Mouse (Mus musculus) heart, postnatal 36 days (tissue): ENCODE results near the gene Hist1h2ab. TPM values are rescaled to one million over a fixed set of nuclear protein-coding genes. Genes with fewer than 3 reads are reported as not detected.
"Not testable (repeated sequence)": the region's sequence is repeated elsewhere in the genome, so short reads cannot be mapped to it uniquely, and the experiment has no call there.

Experiments
- DNase-seq, 2 experiments: peaks; one replicate each; pipeline ENCODE4 v3.0.0; 2021 to 2022
- intact Hi-C: fragments of 180-260 bp; cut with DNase I; formaldehyde crosslinking; loops from one replicate; pipeline ENCODE4 v1.15.1; 2025
- total RNA-seq, 2 experiments: library from RNA; stranded (reverse); gene quantifications; 2 replicates each; pipeline ENCODE4 v1.2.3; 2021

Hist1h2ab gene
- 10 to 100 TPM; 11.9 to 16.8 TPM for total RNA-seq

- intact Hi-C loops, result not testable (repeated sequence)
- DNase-seq, result peak; percentile 47 to 64
Observed at GRCm38 (mm10) chr13:23750839-23751477, at the start of gene Hist1h2ab. Gene Hist1h2ab, plus strand, starts transcription at chr13:23751126.

DNA sequence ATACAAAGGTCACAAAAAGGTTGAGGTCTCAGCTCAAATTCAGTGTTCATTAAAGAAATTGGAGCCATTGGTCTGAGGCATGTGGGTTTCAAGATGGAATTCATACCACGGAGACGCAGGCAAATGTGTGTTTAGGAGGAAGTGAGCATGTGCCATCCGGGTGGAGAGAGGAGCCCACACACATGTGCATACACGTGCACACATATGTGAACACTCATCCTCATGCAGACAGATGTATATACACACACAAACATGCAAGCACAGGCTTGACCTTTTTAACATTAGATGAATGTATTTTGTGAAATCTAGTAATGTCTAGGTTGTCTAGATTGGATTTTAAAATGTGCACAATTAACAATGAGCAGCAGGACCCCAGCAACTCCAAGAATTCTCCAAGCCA lies 48.7 kb upstream of the Hist1h2ab start:
- intact Hi-C loops, result no loop called here
- no peak for DNase-seq

GRCm38 (mm10) chr13:23702801-23703200 lies 48.1 kb upstream of the Hist1h2ab start:
- DNase-seq, intact Hi-C loops: not testable (repeated sequence)

GRCm38 (mm10) chr13:23705751-23706356 lies 45.1 kb upstream of the Hist1h2ab start:
- DNase-seq, result no peak
- intact Hi-C loops, result no loop called here

DNA sequence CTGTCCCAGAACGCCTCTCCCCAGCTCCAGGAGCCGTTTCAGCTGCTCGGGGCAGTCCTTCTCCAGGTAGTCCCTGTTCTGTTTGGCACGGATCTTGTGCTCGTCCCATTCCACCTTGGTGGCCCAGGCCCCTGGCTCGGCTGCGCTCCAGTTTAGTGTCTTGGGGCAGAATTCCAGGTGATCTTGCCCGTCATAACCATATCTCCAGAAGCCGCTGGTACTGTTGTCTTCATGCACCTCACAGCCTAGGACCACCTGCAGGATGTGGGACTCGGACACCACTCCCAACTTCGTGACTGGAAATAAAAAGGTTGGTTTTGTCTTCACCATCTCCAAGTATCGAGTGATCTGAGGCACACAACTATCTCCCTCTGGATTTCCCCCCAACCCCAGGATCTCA lies 44.2 kb upstream of the Hist1h2ab start:
- no peak for DNase-seq
- intact Hi-C loops, result no loop called here

DNA sequence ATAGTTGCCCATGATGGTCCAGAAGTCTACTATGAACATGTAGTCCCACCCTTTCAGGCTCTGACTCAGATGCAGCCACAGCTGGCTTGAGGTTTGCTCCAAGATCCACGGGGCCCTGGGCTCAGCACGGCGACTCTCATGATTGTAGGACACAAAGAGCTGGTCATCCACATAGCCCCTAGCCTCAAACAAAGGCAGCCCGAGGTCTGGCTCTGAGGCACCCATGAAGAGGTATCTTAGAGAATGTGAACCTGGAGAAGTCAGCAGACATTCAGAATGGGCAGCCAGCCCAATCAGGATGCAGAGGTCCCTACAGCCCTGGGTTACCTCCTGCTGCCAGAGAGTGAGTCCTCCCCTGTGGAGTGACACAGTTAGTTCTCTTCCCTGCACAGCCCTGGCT lies 42.9 kb upstream of the Hist1h2ab start:
- intact Hi-C loops, result no loop called here
- DNase-seq, result no peak

DNA sequence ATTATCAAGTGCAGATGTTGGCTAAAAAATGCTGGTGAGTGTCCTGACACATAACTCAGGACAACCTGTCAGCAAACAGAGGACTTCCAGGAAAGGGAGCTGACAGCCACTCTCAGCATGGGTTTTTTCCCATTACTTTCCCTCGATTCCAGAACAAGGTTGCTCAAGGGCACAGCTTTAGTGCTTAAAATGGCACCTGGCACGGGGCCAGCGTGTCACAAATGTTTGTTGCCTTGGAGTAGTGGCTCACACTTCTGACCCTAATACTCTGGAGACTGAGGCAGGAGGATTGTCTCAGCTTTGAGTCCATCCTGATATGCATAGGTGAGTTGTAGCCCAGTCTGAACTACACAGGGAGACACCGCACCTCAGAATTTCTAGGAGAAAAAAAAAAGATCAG lies 42.3 kb upstream of the Hist1h2ab start:
- intact Hi-C loops, result no loop called here
- no peak for DNase-seq

DNA sequence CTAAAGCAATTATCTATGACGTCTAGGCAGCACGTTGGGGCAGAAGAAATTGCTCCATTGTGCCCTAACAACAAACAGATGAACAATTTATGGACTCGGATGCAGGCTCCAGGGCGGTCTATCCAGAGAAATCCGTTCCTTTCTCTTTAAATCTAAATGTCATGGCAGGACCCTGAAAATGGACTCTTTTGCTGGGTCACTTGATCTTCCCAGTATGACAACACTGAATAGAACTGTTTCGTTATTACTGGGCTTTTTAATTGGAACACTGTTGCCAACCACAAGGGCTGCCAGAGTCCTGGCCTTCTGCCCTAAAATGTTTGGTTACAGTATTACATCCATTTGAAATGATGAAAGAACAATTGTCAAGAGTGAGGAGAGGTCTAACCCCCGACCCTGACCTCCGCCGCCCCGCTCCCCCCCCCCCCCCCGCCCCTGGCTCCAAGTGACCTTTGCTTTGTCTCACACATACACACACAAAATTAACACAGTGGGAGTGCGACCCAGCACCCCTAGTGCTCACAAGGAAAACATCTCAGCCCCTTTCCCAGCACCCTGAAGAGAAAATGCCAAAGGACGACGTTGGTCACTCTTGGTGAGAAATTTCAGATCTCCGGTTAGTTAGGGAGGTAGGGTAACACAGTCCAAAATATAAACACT lies 41.1 kb upstream of the Hist1h2ab start:
- no peak for DNase-seq
- intact Hi-C loops, result no loop called here

DNA sequence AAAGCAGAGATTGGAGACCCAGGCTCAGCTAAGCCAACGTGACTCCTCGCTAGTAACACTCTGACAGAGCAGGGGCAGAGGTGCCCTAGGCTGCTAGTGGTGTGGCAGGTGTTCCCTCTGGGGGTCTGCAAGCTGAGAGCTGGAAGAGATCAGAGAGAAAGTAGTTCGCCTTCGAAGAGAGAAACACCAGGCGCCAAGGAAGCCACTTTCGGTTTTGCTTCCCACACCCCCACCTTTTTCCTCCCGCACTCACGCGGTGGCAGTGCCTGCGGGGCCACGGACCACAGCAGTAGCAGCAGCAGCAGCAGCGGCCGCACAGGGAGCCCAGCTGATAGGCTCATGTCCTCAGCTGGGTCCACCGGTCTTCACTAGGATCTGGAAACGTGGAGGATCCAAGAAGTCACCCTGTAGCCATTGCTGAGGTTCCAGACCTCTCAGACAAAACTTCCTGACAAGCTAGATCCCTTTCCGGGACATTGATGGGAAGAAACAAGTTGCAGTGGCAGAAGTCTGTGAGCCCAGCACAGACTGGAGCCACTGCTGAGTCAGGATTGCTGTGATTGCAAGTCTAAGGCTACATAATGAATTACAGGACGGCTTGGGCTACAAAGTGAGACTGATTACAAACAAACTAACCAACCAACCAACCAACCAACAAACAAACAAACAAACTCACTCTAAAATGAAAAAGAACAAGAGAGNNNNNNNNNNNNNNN lies 40.4 kb upstream of the Hist1h2ab start, which contains the start of gene Hfe:
Gene Hfe (minus strand): TSS at position 481 of the 716 bp plus-strand sequence.
- intact Hi-C loops, result no loop called here
- peak; percentile 63 to 74 for DNase-seq

DNA sequence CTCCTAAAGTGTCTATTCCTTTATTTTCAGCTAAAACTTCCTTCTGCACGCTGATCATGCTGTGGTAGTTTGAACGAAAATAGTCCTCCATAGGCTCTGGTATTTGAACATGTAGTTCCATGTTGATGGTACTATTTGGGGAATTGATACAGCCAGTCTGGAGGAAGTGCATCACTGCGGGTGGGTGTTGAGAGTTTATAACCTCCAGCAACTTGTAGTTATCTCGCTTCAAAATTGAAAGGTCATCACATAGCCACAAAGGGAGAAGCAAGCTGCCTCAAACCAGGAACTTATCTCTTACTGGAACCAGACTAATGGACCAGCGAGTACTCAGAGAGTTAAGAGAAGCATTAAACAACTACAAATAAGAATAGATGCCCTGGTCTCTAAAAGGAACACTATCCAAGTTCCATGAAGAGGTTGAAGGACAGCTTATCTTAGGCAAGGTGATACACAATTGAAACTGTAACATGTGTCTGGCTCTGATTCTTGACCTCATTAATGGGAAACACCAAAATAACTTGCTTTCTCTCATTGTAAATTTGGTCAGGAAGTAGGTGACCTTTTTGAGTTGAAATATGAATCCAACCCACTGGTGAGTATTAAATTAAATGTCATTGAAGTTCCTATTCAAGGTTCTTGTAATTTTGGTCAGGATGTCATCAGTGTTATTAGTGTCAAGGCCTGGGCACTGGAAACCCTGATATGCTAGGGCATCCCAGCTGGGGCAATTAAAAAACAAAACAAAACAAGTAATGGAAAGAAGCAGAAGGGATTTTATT lies 34.5 kb upstream of the Hist1h2ab start:
- intact Hi-C loops, result no loop called here
- DNase-seq, result no peak

DNA sequence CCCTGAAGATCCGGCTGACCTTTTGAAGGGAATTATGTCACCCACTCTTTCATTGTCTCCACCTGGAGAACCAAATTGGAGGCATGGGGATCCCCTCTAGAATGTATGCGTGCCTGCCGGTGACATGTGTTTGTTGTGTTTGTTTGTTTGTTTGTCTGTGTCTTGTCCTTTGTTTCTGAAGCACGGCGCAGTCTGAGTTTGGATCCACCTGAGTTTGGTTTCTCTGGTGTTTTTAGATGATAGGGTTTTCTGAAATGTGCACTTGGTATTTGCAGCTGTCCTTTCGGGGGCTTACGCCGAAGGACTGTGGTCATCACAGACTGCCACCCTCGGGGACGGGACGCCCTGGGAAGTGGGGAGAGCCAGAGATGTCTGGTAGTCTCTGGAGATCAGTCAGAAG lies 33.8 kb upstream of the Hist1h2ab start:
- intact Hi-C loops, result no loop called here
- no peak for DNase-seq

DNA sequence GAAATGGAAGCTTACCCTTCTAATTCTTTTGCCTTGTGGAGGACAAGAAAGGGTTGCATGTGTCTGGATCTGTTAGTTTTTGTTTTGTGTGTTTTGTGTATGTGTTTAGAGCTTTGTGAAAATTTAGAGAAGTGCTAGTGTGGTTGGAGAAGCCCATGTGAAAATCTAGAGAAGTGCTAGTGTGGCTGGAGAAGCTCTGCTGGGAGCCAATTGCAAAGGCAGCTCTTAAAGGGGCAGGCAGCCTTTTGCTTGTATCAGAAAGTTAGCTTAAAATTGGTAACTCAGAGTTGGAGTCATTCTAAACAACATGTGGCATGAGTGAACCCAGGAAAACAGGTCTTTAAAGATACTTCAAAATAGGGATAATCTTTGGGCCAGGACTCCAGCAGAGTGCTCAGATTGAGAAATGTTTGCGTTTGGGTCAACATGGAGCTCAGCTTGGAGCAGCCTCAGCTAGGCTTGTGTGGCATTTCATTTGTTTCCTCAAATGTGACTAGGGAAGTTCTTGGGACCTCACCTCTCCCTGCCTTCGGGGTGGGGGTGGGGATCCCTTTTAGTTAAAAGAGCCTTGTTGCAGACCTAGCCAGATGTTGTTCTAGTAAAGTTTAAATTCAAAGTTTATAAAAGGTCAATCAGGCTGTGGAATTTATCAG lies 33.2 kb upstream of the Hist1h2ab start:
- DNase-seq, intact Hi-C loops: not testable (repeated sequence)

DNA sequence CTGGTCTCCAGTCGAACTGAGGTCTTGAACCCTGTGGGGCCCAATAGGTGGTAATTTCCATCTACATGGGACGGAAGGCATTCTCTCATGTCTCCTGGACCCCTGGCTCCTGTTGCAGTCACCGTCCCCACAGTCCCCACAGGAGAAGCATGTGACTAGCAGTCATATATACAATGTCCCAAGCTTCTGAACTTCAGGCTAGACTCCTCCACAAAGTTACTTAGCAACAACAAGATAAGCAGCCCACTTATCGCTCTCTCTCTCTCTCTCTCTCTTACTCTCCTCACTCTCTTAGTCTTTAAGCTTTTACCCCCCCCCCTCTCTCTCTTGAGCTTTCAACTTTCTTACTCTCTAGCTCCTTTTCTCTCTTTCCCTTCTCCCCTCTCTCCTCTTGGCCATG lies 26.7 kb upstream of the Hist1h2ab start:
- intact Hi-C loops, result no loop called here
- DNase-seq, result no peak

- intact Hi-C loops, result no loop called here
- no peak for DNase-seq
Observed at GRCm38 (mm10) chr13:23725213-23725612, 25.7 kb upstream of the Hist1h2ab start.

DNA sequence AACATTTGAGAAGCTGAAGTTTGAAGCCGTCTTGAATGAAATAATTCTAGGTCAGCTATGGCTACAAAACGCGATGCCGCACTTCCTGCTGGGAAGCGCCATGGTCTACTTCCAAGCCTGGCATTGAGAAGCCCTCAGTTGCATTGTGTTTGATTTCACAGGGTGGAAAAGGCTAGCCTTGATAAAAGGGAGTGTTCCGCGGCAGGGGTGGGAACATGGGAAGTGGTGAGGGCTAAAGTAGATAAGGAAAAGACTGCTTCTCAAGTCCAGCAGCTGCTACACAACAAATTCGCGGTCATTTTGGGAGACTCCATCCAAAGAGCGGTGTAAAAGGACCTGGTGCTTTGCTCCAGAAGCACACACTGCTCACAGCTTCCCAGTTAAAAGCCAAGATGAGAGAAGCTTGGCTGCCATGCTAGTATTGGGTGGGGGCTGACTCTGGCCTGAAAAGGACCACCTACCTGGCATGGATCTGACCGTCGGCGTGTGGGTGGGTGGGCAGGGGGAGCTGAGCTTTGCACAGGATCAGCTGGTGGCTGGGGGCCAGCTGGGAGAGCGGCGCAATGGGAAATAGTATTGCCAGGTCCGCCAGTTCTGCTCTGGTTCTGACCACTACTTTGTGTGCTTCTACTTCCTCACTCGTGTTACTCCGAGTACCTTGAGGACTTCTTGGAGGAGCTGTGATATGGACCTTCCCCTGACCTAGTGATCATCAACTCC lies 22.3 kb upstream of the Hist1h2ab start:
- DNase-seq, result no peak
- intact Hi-C loops, result no loop called here

DNA sequence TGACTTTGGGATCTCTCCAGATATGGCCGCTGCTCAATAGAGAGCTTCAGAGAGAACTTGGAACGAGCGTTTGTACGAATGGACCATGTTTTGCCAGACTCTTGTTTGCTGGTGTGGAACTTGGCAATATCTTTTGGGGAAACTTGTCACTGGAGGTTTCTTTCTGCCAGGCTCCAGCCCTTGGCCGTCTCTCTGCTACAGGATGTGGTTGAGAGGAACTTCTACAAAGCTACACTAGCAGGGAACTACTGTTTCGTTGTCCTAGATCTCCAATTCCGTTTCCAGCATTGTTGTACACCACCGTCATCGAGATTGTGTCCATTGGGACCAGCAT lies 21.8 kb upstream of the Hist1h2ab start:
- intact Hi-C loops, result no loop called here
- DNase-seq, result no peak

GRCm38 (mm10) chr13:23729706-23730105 lies 21.2 kb upstream of the Hist1h2ab start:
- intact Hi-C loops, result no loop called here
- no peak for DNase-seq

DNA sequence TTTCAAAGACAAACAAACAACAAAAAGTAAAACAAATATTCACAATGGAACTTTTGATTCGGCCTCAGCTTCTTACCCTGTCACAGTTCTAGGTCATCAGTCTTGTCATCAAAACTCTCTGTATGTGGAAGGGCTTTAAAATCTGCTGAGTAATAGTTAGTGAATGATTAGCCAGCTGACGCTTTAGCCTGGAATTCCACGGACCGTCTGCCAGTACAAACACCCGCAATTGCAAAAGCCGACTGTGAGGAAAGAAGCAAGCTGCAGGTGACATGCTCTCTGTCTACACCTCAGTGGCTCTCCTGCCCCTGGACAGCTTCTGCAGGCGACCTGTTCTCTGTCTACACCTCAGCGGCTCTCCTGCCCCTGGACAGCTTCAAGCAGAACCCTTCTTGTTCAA lies 20.4 kb upstream of the Hist1h2ab start:
- peak in 1 of 2 experiments; percentile 31 for DNase-seq
- intact Hi-C loops, result no loop called here

DNA sequence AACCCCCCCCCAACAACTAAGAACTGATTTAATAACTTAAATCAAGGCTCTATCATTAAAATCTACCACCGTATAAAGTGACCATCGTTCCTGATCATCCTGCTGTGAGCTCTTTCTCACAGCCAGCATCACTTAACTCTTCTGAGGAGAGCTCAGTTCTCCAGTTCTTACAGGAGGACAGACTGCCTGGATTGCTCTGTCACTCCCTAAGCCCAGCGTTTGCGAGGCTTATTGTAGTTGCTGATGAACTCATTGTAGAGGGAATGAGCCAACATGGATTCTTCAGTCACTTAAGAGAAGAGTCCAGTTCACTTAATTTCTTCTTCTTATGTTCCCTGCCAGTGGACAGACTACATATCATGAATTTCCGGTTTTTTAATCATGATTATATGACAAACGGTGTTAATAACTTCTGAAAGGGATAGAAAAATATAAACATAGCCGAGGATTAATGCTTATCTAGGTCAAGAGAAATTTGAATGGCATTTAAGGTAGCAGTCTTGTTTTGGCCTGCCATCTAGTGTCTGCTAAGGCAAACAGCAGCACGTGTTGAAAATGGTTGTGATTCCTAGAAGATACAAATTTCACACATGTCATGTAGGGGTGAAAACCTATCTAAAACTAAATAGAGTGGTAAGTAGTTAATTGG lies 18.6 kb upstream of the Hist1h2ab start:
- DNase-seq, result no peak
- intact Hi-C loops, result loop anchor here (1.0 kb wide), 1 partner anchor 31 kb away; no protein-coding TSS in a partner anchor
